Mouse (Mus musculus) brown adipose tissue, adult 24 weeks (tissue): ENCODE results near the gene Duxf3. TPM values are rescaled to one million over a fixed set of nuclear protein-coding genes. Genes with fewer than 3 reads are reported as not detected.
"Not testable (repeated sequence)": the region's sequence is repeated elsewhere in the genome, so short reads cannot be mapped to it uniquely, and the experiment has no call there.

Experiments
- H3K27ac ChIP-seq: fragments of 200-500 bp; replicated peaks from 2 replicates; pipeline ENCODE4 v1.5.1; 2012; ENCODE audit warnings: low read depth, mild to moderate bottlenecking, low read length
- H3K4me1 ChIP-seq: fragments of 200-500 bp; 2 replicates; pipeline ENCODE4 v1.6.1; 2012; ENCODE audit warnings: low read length, mixed read lengths; ENCODE audit not compliant: control insufficient read depth, insufficient read depth, insufficient read length
- H3K4me3 ChIP-seq: fragments of 200-500 bp; 2 replicates; pipeline ENCODE4 v1.5.1; 2012; ENCODE audit warnings: low read depth, mild to moderate bottlenecking, low read length, moderate library complexity; ENCODE audit not compliant: insufficient read depth
- polyA plus RNA-seq: library from polyadenylated mRNA; stranded (reverse); fragments of >200 nt; gene quantifications from 2 replicates; pipeline ENCODE4 v1.2.4, GENCODE M21; 2012; ENCODE audit not compliant: missing spikeins, insufficient read depth, insufficient read length

Gene Duxf3
- not detected in 2 replicates for polyA plus RNA-seq

- not testable (repeated sequence) for H3K27ac ChIP-seq, H3K4me3 ChIP-seq, H3K4me1 ChIP-seq
These were observed at the start of gene Duxf3 for GRCm38 (mm10) chr10:58232641-58232969. Gene Duxf3, minus strand, starts transcription at chr10:58232675.

GRCm38 (mm10) chr10:58282238-58282637 is 49.8 kb upstream of the Duxf3 start:
- no peak overlapping the region for H3K4me3 ChIP-seq

GRCm38 (mm10) chr10:58258466-58258865 is 26.0 kb upstream of the Duxf3 start:
- Histone ChIP-seq H3K27ac (no peak overlapping the region), H3K4me1 (peaks cover 3% of the 10 kb centered on the region), H3K4me3 (no peak overlapping the region)

More at GRCm38 (mm10) chr10:58282238-58282637, 49.8 kb upstream of the Duxf3 start:
- no peak overlapping the region for H3K27ac ChIP-seq
- no peaks in the 10 kb centered on the region for H3K4me1 ChIP-seq

GRCm38 (mm10) chr10:58255954-58256353 is 23.5 kb upstream of the Duxf3 start:
- H3K4me1 ChIP-seq: peaks cover 3% of the 10 kb centered on the region
- H3K27ac ChIP-seq: no peak overlapping the region
- H3K4me3 ChIP-seq: peak overlapping the region; percentile 83

- no peak within 1 kb of the TSS; the same call in 1 of the 2 replicates for H3K27ac ChIP-seq
- peak within 1 kb of the TSS; percentile 83 for H3K4me3 ChIP-seq
- H3K4me1 ChIP-seq: peaks cover 3% of the 10 kb centered on the region
These were observed 22.9 kb upstream of the Duxf3 start, which contains the start of gene Gcc2 for GRCm38 (mm10) chr10:58255213-58255892. Gene Gcc2, plus strand, starts transcription at chr10:58255497.

DNA sequence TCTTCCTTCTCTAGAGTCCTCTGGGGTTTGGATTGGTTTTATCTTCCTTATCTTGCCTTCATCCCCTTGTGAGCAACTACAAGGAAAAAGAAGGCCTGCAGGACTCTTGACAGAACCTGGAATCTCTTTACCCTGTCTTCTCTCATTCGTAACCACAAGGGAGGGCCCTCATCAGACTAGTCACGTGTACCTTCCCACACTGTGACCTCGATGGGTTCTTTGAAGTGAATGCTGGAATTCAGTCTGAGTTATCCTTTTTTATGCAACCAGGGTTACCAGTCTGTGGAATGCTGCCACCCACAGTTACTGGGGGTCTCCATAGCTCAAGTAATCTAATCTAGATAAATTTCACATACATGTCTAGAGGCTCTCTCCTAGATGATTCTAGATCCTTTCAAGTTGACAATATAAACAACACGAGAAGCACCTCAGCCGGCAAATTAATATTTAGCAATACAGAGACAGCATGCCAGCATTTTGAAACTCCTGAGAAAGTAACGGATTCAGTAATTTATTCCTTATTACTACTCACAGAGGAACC is 22.2 kb upstream of the Duxf3 start:
- H3K4me1 ChIP-seq: peaks cover 3% of the 10 kb centered on the region
- H3K27ac ChIP-seq: no peak overlapping the region
- peak overlapping the region; percentile 83; the same call in 1 of the 2 replicates for H3K4me3 ChIP-seq

DNA sequence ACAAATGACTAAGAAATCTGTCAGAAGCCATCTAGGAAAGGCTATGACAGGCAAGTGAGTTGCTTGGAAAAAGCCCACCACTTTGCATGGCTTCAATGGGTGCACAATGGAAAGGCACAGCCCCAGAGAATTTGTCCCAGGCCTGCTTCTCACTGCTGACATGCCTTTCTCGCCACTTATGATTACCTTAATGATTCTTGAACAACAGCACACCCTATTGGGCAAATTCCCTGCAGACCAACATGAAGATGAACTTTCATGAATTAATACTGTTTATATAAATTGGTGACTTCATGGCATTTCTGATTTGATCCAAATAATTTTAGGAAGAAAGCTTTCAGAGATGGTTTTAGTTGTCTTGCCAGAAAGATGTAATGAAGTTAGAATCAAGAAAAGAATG is 17.1 kb upstream of the Duxf3 start:
- H3K27ac ChIP-seq: no peak overlapping the region
- H3K4me3 ChIP-seq: no peak overlapping the region
- peaks cover under 1% of the 10 kb centered on the region for H3K4me1 ChIP-seq

DNA sequence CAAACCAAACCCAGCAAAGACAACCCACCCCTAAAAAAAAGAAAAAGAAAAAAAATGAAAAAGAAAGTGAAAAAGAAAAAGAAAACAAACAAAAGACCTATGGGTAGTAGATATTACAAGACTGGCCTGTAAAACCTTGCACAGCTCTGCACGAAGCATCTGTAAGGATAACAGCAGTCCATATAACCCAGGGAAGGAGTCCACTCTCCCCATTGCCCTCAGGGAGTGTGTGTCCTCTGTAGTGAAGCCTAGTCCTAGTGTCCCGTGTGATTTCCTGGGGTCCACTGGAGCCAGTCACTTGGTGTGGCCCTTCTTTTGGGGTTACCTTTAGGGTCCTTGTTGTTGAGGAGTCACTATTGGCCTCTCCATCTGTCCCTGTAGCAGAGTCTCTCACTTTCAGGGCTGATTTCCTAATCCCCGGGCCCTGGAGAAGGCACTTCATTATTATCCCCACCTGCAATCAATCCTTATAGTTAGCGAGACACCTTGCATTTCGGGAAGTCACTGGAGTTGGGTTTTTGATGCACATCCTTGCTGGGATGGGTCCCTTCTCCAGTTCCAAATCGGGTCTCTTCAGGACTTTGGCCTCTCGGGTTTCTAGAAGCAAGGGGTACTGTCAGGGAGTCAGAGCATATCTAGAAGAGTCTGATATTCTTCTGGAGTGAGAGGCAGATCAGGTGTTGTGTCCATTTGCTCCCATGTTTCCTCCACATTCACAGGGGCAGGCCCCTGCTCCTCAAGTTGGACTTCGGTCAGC is 6.7 kb upstream of the Duxf3 start:
- not testable (repeated sequence) for H3K4me3 ChIP-seq, H3K4me1 ChIP-seq, H3K27ac ChIP-seq

DNA sequence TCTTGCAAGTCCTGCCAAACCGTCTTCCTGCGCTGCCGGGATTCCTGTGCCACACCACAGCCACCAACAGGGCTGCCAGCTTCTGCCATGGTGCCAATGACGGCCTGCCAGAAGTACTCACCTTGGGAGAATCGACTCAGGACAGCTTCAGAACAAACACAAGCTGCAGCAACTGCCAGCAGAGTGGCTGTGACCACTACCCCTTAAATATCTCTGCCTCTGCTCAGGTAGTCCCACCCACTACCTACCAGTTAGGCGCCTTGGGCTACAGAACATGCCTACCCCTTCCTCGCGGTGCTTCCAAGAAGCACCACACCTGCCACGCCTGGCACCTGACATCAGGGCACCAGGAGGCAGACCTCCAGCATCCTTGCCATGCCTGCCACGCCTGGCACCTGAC is 4.1 kb upstream of the Duxf3 start, which contains the start of gene Gm4981:
Gene Gm4981, minus strand, starts transcription at position 89 of the 400 bp plus-strand sequence.
- Histone ChIP-seq H3K4me1 (no peaks in the 10 kb centered on the region), H3K4me3 (no peak within 1 kb of the TSS), H3K27ac (no peak within 1 kb of the TSS)

GRCm38 (mm10) chr10:58234985-58235384 is 2.5 kb upstream of the Duxf3 start:
- not testable (repeated sequence) for H3K27ac ChIP-seq, H3K4me3 ChIP-seq, H3K4me1 ChIP-seq

DNA sequence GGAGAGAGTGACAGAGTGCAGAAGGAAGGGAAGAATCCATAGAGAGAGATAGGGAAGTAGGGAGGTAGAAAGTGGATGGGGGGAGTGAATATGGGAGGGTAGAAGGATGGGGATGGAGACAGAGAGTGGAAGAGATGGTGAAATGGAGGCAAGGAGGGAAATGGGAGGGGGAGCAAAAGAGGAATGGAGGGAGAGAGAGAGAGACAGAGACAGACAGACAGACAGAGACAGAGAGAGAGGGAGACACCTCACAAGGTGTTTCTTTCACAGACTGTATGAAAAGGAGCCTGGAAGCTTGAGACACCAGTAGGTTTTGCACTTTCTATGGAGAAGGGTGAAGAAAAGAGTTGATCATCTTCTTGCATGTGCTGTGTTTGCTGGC is 1.3 kb upstream of the Duxf3 start:
- not testable (repeated sequence) for H3K4me1 ChIP-seq, H3K27ac ChIP-seq, H3K4me3 ChIP-seq

- not testable (repeated sequence) for H3K4me1 ChIP-seq, H3K27ac ChIP-seq, H3K4me3 ChIP-seq
These were observed 722 bp upstream of the Duxf3 start for GRCm38 (mm10) chr10:58233054-58233739.

GRCm38 (mm10) chr10:58231779-58232640 is 465 bp downstream of the Duxf3 start:
- not testable (repeated sequence) for H3K4me1 ChIP-seq, H3K27ac ChIP-seq, H3K4me3 ChIP-seq

- not testable (repeated sequence) for H3K4me3 ChIP-seq, H3K4me1 ChIP-seq, H3K27ac ChIP-seq
These were observed 1.4 kb downstream of the Duxf3 start for GRCm38 (mm10) chr10:58231088-58231487.
